Mouse (Mus musculus) cortical plate, adult 2 months (tissue): ENCODE measurements around the gene Klk5. TPM values are rescaled to one million over a fixed set of nuclear protein-coding genes. Genes with fewer than 3 reads are reported as not detected.

ENCODE experiments used
- H3K27ac ChIP-seq: fragments of 200-500 bp; 2 replicates; pipeline ENCODE4 v1.5.1; 2012; ENCODE audit warnings: low read length, control low read depth, inconsistent platforms; ENCODE audit not compliant: insufficient read depth
- H3K4me1 ChIP-seq: fragments of 200-500 bp; 2 replicates; pipeline ENCODE4 v1.6.1; 2011; ENCODE audit warnings: low read length; ENCODE audit not compliant: control insufficient read depth, insufficient read depth
- H3K4me3 ChIP-seq: fragments of 200-500 bp; 2 replicates; pipeline ENCODE4 v1.5.1; 2011; ENCODE audit warnings: mild to moderate bottlenecking, low read length, control low read depth; ENCODE audit not compliant: insufficient read depth
- CTCF ChIP-seq: fragments of 200-500 bp; IDR thresholded peaks from 2 replicates; pipeline ENCODE4 v1.5.1; 2011; ENCODE audit warnings: mild to moderate bottlenecking, control low read depth, low read length; ENCODE audit not compliant: insufficient read depth; ENCODE audit errors: extremely low read depth
- POLR2A ChIP-seq: fragments of 200-500 bp; IDR thresholded peaks from 2 replicates; pipeline ENCODE4 v1.6.1; 2011; ENCODE audit warnings: mild to moderate bottlenecking, low read length, control low read depth; ENCODE audit not compliant: insufficient read depth; ENCODE audit errors: extremely low read depth
- polyA plus RNA-seq: library from polyadenylated mRNA; depleted of rRNA; stranded (reverse); fragments of >200 nt; gene quantifications from 2 replicates; pipeline ENCODE4 v1.2.3, GENCODE M21; 2012; rRNA removed

The Klk5 gene
- polyA plus RNA-seq, 1 experiment, result not detected

GRCm38 (mm10) chr7:43873674-43874073, 31.9 kb downstream of the Klk5 start:
- TF ChIP-seq CTCF (no peak), POLR2A (no peak)
- H3K4me1 ChIP-seq, result no peaks in the 10 kb centered on the region
- no peak overlapping the region for H3K4me3 ChIP-seq
- H3K27ac ChIP-seq, result no peak overlapping the region

DNA sequence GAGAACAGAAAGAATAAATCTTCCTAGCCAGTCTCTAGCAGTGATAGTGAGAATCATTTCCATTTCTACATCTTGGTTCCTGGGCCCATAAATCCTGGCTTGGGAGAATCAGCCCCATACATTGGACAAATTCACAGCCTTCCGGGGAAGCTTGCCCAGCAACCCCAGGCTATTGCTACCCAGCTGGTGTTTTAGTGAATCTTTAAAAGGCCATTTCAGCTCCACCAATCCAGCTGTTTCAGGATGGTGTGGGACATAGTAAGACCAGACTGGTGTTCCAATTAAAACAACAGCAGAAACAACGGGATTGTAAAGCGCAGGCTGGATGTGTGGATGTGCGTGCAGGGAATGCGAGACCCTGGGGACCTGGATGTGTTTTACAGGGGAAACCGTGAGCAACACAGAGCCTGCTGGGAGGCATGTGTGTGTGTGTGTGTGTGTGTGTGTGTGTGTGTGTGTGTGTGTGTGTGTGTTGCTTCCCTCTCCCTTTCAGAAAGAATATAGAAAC, 33.2 kb downstream of the Klk5 start:
- Histone ChIP-seq H3K4me1 (no peaks in the 10 kb centered on the region), H3K4me3 (no peak overlapping the region), H3K27ac (no peak overlapping the region)
- TF ChIP-seq CTCF (no peak), POLR2A (no peak)

DNA sequence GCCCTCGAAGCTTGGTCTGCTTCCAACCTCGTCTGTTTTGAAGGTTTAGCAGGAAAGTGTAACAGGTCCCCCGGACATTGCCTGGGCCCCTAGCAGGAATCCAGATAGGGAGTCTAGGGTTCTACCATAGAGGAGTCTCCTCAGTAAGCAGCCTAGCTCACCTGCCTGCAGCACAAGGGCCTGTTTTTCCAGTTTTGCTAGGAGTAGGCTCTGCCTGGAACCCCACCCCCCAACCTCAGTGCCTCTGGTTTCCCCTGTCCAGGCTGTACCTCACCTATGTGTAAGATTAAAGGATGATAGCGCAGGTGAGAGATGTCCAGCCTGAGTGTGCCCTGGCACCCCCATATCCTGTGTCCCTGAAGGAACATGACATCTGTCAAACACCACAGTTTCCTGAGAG, 34.7 kb downstream of the Klk5 start:
- no peak overlapping the region for H3K4me3 ChIP-seq
- H3K27ac ChIP-seq, result no peak overlapping the region
- H3K4me1 ChIP-seq, result no peaks in the 10 kb centered on the region
- TF ChIP-seq CTCF, result no peak
- no peak for TF ChIP-seq POLR2A

GRCm38 (mm10) chr7:43878281-43878680, 36.5 kb downstream of the Klk5 start:
- no peak overlapping the region for H3K27ac ChIP-seq
- H3K4me3 ChIP-seq, result no peak overlapping the region
- no peaks in the 10 kb centered on the region for H3K4me1 ChIP-seq
- TF ChIP-seq POLR2A (no peak), CTCF (no peak)

GRCm38 (mm10) chr7:43880912-43881311, 39.1 kb downstream of the Klk5 start, which contains the start of gene Klk4:
Klk4 (plus strand) TSS chr7:43881160.
- Histone ChIP-seq H3K4me1 (no peaks in the 10 kb centered on the region), H3K4me3 (no peak within 1 kb of the TSS), H3K27ac (no peak within 1 kb of the TSS)
- TF ChIP-seq POLR2A, result no peak
- TF ChIP-seq CTCF, result no peak

DNA sequence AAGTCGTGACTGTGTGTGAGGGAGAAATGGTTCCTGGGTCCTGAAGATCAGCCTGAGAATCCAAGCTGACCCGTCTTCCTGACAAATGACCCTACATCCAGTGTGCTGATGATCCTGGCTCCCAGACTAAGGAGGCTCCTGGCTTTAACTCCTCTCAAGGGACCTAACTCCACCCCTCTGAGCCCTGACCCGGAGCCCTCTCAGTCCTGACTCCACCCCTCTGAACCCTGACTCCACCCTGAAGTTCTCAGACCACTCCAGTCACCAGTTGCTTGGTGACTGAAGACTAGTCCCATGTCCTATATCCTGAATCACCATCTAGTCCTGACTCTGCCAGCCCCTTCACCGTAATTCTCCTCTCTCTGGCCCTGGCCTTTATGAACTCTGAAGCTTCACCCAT, 40.6 kb downstream of the Klk5 start:
- H3K4me1 ChIP-seq, result no peaks in the 10 kb centered on the region
- TF ChIP-seq CTCF (no peak), POLR2A (no peak)

DNA sequence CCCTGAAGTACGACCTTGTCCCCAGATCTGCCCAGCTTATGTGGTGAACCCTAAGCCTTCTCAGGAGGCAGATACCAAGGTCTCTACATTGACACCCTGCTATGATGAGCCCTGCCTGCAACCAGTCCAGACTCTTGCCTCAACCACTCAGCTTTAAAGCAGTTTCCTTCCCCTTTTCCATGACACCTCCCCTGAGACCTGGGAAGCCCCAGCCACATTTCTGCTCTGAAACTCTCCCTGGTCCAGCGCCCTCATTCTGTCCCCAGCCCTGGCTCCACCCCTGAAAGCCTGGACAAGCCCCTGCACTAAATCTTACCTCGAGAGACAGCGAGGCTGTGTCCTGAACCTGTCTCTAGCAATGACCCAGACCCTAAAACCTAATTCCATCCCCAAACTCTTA, 41.0 kb downstream of the Klk5 start:
- no peaks in the 10 kb centered on the region for H3K4me1 ChIP-seq
- TF ChIP-seq POLR2A (no peak), CTCF (no peak)
- H3K27ac ChIP-seq, result no peak overlapping the region
- H3K4me3 ChIP-seq, result no peak overlapping the region

More for the DNA sequence above, 40.6 kb downstream of the Klk5 start:
- Histone ChIP-seq H3K27ac (no peak overlapping the region), H3K4me3 (no peak overlapping the region)

DNA sequence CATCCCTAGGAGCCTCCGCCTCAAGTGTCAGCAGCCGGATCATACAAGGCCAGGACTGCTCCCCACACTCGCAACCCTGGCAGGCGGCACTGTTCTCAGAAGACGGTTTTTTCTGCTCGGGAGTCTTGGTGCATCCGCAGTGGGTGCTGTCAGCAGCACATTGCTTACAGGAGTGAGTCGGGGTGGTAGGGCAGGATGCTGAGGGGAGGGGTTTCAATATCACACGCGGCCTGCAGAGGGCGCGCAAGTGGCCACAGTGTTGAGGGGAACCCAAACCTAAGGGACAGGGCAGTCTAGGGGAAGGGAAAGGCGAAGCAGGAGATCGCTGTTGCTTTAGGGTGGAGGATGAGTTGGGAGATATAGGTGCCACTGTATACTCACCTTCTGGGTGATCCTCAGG, 41.8 kb downstream of the Klk5 start:
- no peaks in the 10 kb centered on the region for H3K4me1 ChIP-seq
- no peak overlapping the region for H3K4me3 ChIP-seq
- TF ChIP-seq CTCF, result peak; percentile 54
- TF ChIP-seq POLR2A, result no peak
- no peak overlapping the region for H3K27ac ChIP-seq

- H3K4me3 ChIP-seq, result no peak overlapping the region
- TF ChIP-seq CTCF, result no peak
- no peak for TF ChIP-seq POLR2A
- no peaks in the 10 kb centered on the region for H3K4me1 ChIP-seq
- no peak overlapping the region for H3K27ac ChIP-seq
These were observed 49.6 kb downstream of the Klk5 start for GRCm38 (mm10) chr7:43891365-43891764.

DNA sequence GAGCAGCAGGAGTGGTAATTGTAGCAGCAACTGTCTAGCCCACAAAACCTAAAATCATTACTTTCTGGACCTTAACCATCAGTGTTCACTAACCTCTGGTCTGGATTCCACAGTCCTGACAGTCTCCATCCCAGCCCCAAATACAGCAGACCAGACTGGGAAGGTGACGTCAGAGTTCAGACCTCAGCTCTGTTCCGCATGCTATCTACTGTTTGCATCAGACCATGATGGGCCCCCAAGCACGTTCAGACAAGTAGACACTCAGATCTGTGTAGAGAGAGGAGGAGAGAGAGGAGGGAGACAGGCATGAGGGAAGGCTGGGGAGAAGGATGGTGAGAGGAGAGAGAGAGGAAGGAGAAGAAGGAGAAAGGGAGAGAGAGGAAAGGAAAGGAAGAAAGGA, 50.0 kb downstream of the Klk5 start:
- Histone ChIP-seq H3K4me3 (no peak overlapping the region), H3K27ac (no peak overlapping the region), H3K4me1 (no peaks in the 10 kb centered on the region)
- TF ChIP-seq CTCF (no peak), POLR2A (no peak)

DNA sequence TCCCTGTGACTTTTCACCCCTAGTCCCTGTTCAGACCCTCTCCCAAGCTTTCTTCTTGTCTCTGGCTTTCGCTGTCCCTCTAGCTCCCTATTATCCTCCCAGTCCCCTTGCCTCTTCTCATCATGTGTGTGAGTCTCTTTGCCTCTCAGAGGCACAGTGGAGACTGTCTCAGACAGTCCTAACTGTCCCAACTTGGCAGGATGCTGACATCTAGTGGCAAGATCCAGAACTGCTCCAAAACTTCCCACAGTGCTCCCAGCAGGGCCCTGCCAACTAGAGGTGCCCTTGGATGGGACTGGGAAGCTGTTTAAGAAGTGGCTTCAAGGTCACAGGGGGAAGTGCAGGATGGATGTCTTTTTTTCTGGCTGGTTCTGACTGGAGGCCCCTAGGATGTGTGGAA, 53.1 kb downstream of the Klk5 start:
- no peak overlapping the region for H3K27ac ChIP-seq
- H3K4me3 ChIP-seq, result no peak overlapping the region
- TF ChIP-seq POLR2A (no peak), CTCF (peak; percentile 94)
- no peaks in the 10 kb centered on the region for H3K4me1 ChIP-seq

Other genes starting within 250 kb of the Klk5 start
- 0.15 and 0.21 TPM in 2 replicates for gene Zfp819, start 234.8 kb upstream of the Klk5 start, polyA plus RNA-seq
- 0.04 TPM in 1 of 2 replicates, not detected in the other for gene Ceacam18, start 207.3 kb upstream of the Klk5 start, polyA plus RNA-seq
- 1.1 and 1.6 TPM in 2 replicates for gene Siglece, start 181.8 kb upstream of the Klk5 start, polyA plus RNA-seq
- gene Ctu1, start 170.0 kb upstream of the Klk5 start, polyA plus RNA-seq, result 8.1 and 8.6 TPM in 2 replicates
- gene Klk14, start 151.6 kb upstream of the Klk5 start, polyA plus RNA-seq, result not detected in 2 replicates
- 0.04 TPM in 1 of 2 replicates, not detected in the other for gene Klk13, start 129.4 kb upstream of the Klk5 start, polyA plus RNA-seq
- not detected in 2 replicates for gene Klk12, start 73.1 kb upstream of the Klk5 start, polyA plus RNA-seq
- gene Klk11, start 67.4 kb upstream of the Klk5 start, polyA plus RNA-seq, result not detected in 2 replicates
- gene Klk10, start 60.9 kb upstream of the Klk5 start, polyA plus RNA-seq, result 0.27 and 0.32 TPM in 2 replicates
- gene Klk9, start 50.1 kb upstream of the Klk5 start, polyA plus RNA-seq, result 0.11 TPM in 1 of 2 replicates, not detected in the other
- gene Klk8, start 44.4 kb upstream of the Klk5 start, polyA plus RNA-seq, result 3.1 and 7.6 TPM in 2 replicates
- 0.11 TPM in 1 of 2 replicates, not detected in the other for gene Klk7, start 30.7 kb upstream of the Klk5 start, polyA plus RNA-seq
- gene Klk6, start 17.5 kb upstream of the Klk5 start, polyA plus RNA-seq, result 4.9 and 11.6 TPM in 2 replicates
- gene Klk4, start 39.2 kb downstream of the Klk5 start, polyA plus RNA-seq, result not detected in 2 replicates
- not detected in 2 replicates for gene Klk15, start 91.8 kb downstream of the Klk5 start, polyA plus RNA-seq
- gene Klk1b8, start 108.7 kb downstream of the Klk5 start, polyA plus RNA-seq, result not detected in 2 replicates
- not detected in 2 replicates for gene Klk1b1, start 124.8 kb downstream of the Klk5 start, polyA plus RNA-seq
- not detected in 2 replicates for gene Klk1b9, start 134.1 kb downstream of the Klk5 start, polyA plus RNA-seq
- gene Klk1b11, start 153.9 kb downstream of the Klk5 start, polyA plus RNA-seq, result not detected in 2 replicates
- not detected in 2 replicates for gene Klk1b26, start 170.2 kb downstream of the Klk5 start, polyA plus RNA-seq
- gene Klk1b27, start 210.3 kb downstream of the Klk5 start, polyA plus RNA-seq, result not detected in 2 replicates